Mouse (Mus musculus) cortical plate, adult 2 months (tissue): ENCODE measurements around the gene Def6.

Source experiments
- CTCF ChIP-seq: fragments of 200-500 bp; IDR thresholded peaks from 2 replicates; pipeline ENCODE4 v1.5.1; 2011; ENCODE audit warnings: mild to moderate bottlenecking, control low read depth, low read length; ENCODE audit not compliant: insufficient read depth; ENCODE audit errors: extremely low read depth
- POLR2A ChIP-seq: fragments of 200-500 bp; IDR thresholded peaks from 2 replicates; pipeline ENCODE4 v1.6.1; 2011; ENCODE audit warnings: mild to moderate bottlenecking, low read length, control low read depth; ENCODE audit not compliant: insufficient read depth; ENCODE audit errors: extremely low read depth

GRCm38 (mm10) chr17:28207591-28208313, at the start of gene Def6:
- TF ChIP-seq CTCF = 0 out of 2 replicates have a peak, but pooled peaks have one; percentile 7
- TF ChIP-seq POLR2A = 0 out of 2 replicates have a peak, but pooled peaks have one; percentile 14
